Mouse (Mus musculus): ENCODE data around the gene Cyp2c23. TPM values are rescaled to one million over a fixed set of nuclear protein-coding genes. Genes with fewer than 3 reads are reported as not detected.

Cyp2c23 gene
- polyA plus RNA-seq (2012; rRNA removed) (0.04 and 0.05 TPM in 2 replicates), polyA plus RNA-seq (2014; fragmentation: Nextera tagmentation; extraction: Ambion mirVana) (0.12 TPM in 1 of 2 replicates, not detected in the other)

DNA sequence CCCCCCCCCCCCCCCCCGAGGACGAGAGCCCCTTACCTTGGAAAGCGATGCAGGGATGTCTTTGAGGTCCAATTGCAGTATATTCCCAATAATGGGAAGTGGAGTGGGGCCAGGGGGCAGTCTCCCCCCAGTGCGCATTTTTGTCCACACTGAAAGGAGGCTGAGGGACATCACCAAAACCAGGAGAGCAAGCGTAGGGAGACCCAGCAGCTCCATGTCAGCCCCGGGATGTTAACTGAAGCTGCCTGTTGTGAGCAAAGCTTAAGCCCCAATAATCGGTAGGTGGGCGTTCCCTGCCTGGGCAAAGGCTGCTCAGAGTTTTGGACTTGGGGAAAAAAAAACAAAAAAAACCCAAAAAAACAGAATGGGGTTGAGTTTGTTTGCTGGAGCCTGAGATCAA is at the start of gene Cyp2c23:
Cyp2c23 (minus strand) TSS at position 237 of the 400 bp plus-strand sequence.
- no peaks in the 10 kb centered on the region for H3K36me3 ChIP-seq (ENCODE audit: control insufficient read depth, insufficient read depth, low read length)
- no peak within 1 kb of the TSS for H3K4me3 ChIP-seq (replicated peaks; ENCODE audit: low read length)
- WGBS, result 69% methylated on average over 6 of the region's 8 CpGs
- H3K9me3 ChIP-seq (ENCODE audit: control insufficient read depth, low read length), result no peaks in the 10 kb centered on the region
- H3K9ac ChIP-seq (ENCODE audit: low read depth, low read length, severe bottlenecking), result no peak within 1 kb of the TSS
- no peaks in the 10 kb centered on the region for H3K27me3 ChIP-seq (ENCODE audit: control insufficient read depth, insufficient read depth, low read length)
- H3K4me1 ChIP-seq (ENCODE audit: control insufficient read depth, insufficient read depth, low read length), result no peaks in the 10 kb centered on the region
- no peak within 1 kb of the TSS for H3K27ac ChIP-seq (replicated peaks; ENCODE audit: low read depth, low read length)
- H3K4me2 ChIP-seq (replicated peaks; ENCODE audit: low read depth, low read length, severe bottlenecking), result no peak within 1 kb of the TSS
- TF ChIP-seq POLR2A (IDR thresholded peaks at IDR 0.05; ENCODE audit: borderline replicate concordance, extremely low read depth, insufficient read depth, insufficient read length), result no peak
- DNase-seq (ENCODE audit: low spot score) (no peak), ATAC-seq (ENCODE audit: low FRiP score, low read depth) (no peak)

DNA sequence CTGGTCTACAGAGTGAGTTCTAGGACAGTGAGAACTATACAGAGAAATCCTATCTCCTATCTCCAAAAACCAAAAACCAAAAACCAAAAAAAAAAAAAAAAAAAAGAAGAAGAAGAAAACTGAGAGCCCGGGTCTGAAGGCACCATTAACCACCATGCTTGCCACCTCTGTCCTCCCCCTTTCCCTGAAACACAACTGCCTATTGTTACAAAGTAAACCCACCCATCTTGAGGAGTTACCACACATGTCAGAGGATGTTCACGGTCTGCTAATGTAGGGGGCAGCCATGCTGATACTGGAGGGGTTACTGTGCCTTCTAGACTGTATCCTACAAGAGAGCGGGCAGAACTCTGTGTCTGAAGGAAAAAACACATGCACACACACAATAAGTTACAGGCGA is 48.0 kb upstream of the Cyp2c23 start:
- no peak overlapping the region for H3K4me3 ChIP-seq (replicated peaks; ENCODE audit: low read length)
- TF ChIP-seq POLR2A (IDR thresholded peaks at IDR 0.05; ENCODE audit: borderline replicate concordance, extremely low read depth, insufficient read depth, insufficient read length), result no peak
- no peaks in the 10 kb centered on the region for H3K4me1 ChIP-seq (ENCODE audit: control insufficient read depth, insufficient read depth, low read length)
- WGBS, result 87% methylated on average over 4 of the region's 4 CpGs
- no peaks in the 10 kb centered on the region for H3K27me3 ChIP-seq (ENCODE audit: control insufficient read depth, insufficient read depth, low read length)
- peaks cover 44% of the 10 kb centered on the region for H3K36me3 ChIP-seq (ENCODE audit: control insufficient read depth, insufficient read depth, low read length)
- no peak overlapping the region for H3K4me2 ChIP-seq (replicated peaks; ENCODE audit: low read depth, low read length, severe bottlenecking)
- ATAC-seq (ENCODE audit: low FRiP score, low read depth) (no peak), DNase-seq (ENCODE audit: low spot score) (no peak)
- H3K9me3 ChIP-seq (ENCODE audit: control insufficient read depth, low read length), result no peaks in the 10 kb centered on the region
- H3K9ac ChIP-seq (ENCODE audit: low read depth, low read length, severe bottlenecking), result no peak overlapping the region
- H3K27ac ChIP-seq (replicated peaks; ENCODE audit: low read depth, low read length), result no peak overlapping the region

DNA sequence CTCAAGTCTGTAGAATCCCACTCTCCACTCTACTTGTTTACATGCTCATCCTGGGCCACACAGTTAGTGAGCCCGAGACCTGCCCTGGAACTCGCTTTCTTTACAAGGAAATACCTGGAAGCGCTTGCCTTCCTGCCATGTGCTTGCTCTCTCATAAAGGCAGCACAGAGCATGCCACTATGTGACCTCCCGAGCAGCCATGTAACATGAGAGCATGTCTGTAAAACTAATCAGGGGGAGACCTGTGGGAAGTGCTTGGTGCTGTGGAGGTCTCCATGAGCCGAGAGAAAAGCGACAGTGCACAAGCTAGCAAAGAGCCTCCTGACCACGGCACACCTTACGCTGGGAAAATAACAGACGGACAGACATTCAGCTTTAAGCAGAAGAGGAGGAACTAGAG is 47.4 kb upstream of the Cyp2c23 start:
- no peak overlapping the region for H3K4me2 ChIP-seq (replicated peaks; ENCODE audit: low read depth, low read length, severe bottlenecking)
- DNase-seq (ENCODE audit: low spot score), result no peak
- no peak for TF ChIP-seq POLR2A (IDR thresholded peaks at IDR 0.05; ENCODE audit: borderline replicate concordance, extremely low read depth, insufficient read depth, insufficient read length)
- ATAC-seq (ENCODE audit: low FRiP score, low read depth), result peak; percentile 53; the same call in 1 of the 2 replicates
- H3K4me1 ChIP-seq (ENCODE audit: control insufficient read depth, insufficient read depth, low read length), result 0 out of 2 replicates have a peak, but pooled peaks cover under 1% of the 10 kb centered on the region
- no peak overlapping the region for H3K27ac ChIP-seq (replicated peaks; ENCODE audit: low read depth, low read length)
- no peaks in the 10 kb centered on the region for H3K27me3 ChIP-seq (ENCODE audit: control insufficient read depth, insufficient read depth, low read length)
- WGBS, result 33% methylated on average over 9 of the region's 9 CpGs
- H3K9me3 ChIP-seq (ENCODE audit: control insufficient read depth, low read length), result no peaks in the 10 kb centered on the region
- peaks cover 42% of the 10 kb centered on the region for H3K36me3 ChIP-seq (ENCODE audit: control insufficient read depth, insufficient read depth, low read length)
- no peak overlapping the region for H3K4me3 ChIP-seq (replicated peaks; ENCODE audit: low read length)
- H3K9ac ChIP-seq (ENCODE audit: low read depth, low read length, severe bottlenecking), result no peak overlapping the region

DNA sequence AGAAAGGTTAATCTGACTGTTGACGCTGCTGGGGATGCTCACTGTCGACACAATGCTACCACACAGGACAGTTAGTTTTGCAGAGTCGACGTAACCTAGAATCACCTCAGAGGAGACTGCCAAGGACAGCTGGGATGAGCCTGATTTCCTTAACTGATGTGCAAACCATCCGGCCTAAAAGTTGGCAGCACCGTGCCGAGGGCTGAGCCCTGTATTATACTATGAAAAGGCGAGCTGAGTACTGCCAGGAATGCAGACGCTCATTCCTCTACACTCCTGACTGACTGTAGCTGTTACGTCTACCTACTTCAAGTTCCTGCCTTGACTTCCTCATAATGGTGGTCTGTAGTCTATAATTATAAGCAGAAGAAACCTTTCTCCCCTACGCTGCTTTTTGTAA is 46.0 kb upstream of the Cyp2c23 start:
- ATAC-seq (ENCODE audit: low FRiP score, low read depth) (no peak), DNase-seq (ENCODE audit: low spot score) (no peak)
- Histone ChIP-seq H3K4me3 (replicated peaks; ENCODE audit: low read length) (no peak overlapping the region), H3K9me3 (ENCODE audit: control insufficient read depth, low read length) (no peaks in the 10 kb centered on the region), H3K4me2 (replicated peaks; ENCODE audit: low read depth, low read length, severe bottlenecking) (no peak overlapping the region), H3K27me3 (ENCODE audit: control insufficient read depth, insufficient read depth, low read length) (no peaks in the 10 kb centered on the region), H3K4me1 (ENCODE audit: control insufficient read depth, insufficient read depth, low read length) (peaks cover 8% of the 10 kb centered on the region), H3K27ac (replicated peaks; ENCODE audit: low read depth, low read length) (no peak overlapping the region), H3K9ac (ENCODE audit: low read depth, low read length, severe bottlenecking) (no peak overlapping the region), H3K36me3 (ENCODE audit: control insufficient read depth, insufficient read depth, low read length) (peaks cover 35% of the 10 kb centered on the region)
- no peak for TF ChIP-seq POLR2A (IDR thresholded peaks at IDR 0.05; ENCODE audit: borderline replicate concordance, extremely low read depth, insufficient read depth, insufficient read length)
- WGBS, result 73% methylated on average over 11 of the region's 11 CpGs

DNA sequence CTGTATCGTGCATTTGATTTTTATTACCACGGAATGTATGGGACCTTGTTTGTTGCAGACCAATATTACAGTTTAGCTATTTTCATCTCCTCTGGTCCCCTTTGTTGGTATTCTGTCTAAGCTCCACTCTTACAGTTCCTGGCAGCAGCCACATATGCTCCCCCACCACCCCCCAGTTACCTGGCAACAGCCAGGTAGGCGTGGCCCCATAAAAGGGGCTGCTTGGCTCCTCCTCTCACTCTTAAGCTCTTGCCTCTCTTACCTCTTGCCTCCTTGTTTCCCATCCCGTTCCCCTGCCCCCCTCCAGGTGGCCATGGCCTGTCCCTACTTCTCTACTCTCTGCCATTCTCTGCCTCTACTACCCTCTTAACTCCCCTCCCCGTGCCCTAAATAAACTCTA is 42.2 kb upstream of the Cyp2c23 start:
- Histone ChIP-seq H3K4me2 (replicated peaks; ENCODE audit: low read depth, low read length, severe bottlenecking) (no peak overlapping the region), H3K27ac (replicated peaks; ENCODE audit: low read depth, low read length) (no peak overlapping the region), H3K9me3 (ENCODE audit: control insufficient read depth, low read length) (no peaks in the 10 kb centered on the region), H3K4me1 (ENCODE audit: control insufficient read depth, insufficient read depth, low read length) (peaks cover 29% of the 10 kb centered on the region), H3K27me3 (ENCODE audit: control insufficient read depth, insufficient read depth, low read length) (no peaks in the 10 kb centered on the region), H3K36me3 (ENCODE audit: control insufficient read depth, insufficient read depth, low read length) (peaks cover 10% of the 10 kb centered on the region), H3K9ac (ENCODE audit: low read depth, low read length, severe bottlenecking) (no peak overlapping the region), H3K4me3 (replicated peaks; ENCODE audit: low read length) (no peak overlapping the region)
- peak; percentile 31 for DNase-seq (ENCODE audit: low spot score)
- no peak for ATAC-seq (ENCODE audit: low FRiP score, low read depth)
- no peak for TF ChIP-seq POLR2A (IDR thresholded peaks at IDR 0.05; ENCODE audit: borderline replicate concordance, extremely low read depth, insufficient read depth, insufficient read length)
- WGBS, result 45% methylated on average over 5 of the region's 5 CpGs

DNA sequence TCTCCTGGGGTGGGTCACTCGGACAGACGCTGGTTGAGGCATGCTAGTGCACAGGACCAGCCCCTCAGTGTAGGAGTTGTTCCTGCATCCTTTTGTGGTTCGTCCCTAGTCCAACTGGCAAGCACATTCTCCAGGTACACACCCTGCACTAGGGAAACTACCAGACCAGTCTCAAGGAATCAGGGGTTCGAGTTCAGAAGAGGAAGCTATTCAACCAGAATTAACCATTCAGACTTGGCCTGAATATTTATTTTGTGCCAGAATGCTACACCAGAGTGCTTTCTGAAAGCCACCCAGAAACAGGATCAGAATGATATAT is 40.9 kb upstream of the Cyp2c23 start:
- peak overlapping the region; percentile 79 for H3K4me3 ChIP-seq (replicated peaks; ENCODE audit: low read length)
- no peak for ATAC-seq (ENCODE audit: low FRiP score, low read depth)
- no peak overlapping the region for H3K27ac ChIP-seq (replicated peaks; ENCODE audit: low read depth, low read length)

More for the DNA sequence above, 40.9 kb upstream of the Cyp2c23 start:
- Histone ChIP-seq H3K27me3 (ENCODE audit: control insufficient read depth, insufficient read depth, low read length) (no peaks in the 10 kb centered on the region), H3K4me2 (replicated peaks; ENCODE audit: low read depth, low read length, severe bottlenecking) (peak overlapping the region; percentile 91), H3K36me3 (ENCODE audit: control insufficient read depth, insufficient read depth, low read length) (peaks cover 11% of the 10 kb centered on the region), H3K4me1 (ENCODE audit: control insufficient read depth, insufficient read depth, low read length) (peaks cover 30% of the 10 kb centered on the region), H3K9ac (ENCODE audit: low read depth, low read length, severe bottlenecking) (peak overlapping the region; percentile 78), H3K9me3 (ENCODE audit: control insufficient read depth, low read length) (no peaks in the 10 kb centered on the region)
- TF ChIP-seq POLR2A (IDR thresholded peaks at IDR 0.05; ENCODE audit: borderline replicate concordance, extremely low read depth, insufficient read depth, insufficient read length), result no peak
- no peak for DNase-seq (ENCODE audit: low spot score)
- 9% methylated on average over 4 of the region's 4 CpGs for WGBS
